Mouse (Mus musculus) ES-CJ7 (cell line): Measurements from ENCODE around the gene Stom.

Experiments
- DNase-seq: peaks from one replicate; pipeline ENCODE4 v3.0.0; 2011; ENCODE audit warnings: low read depth, low spot score

Gene Stom

GRCm38 (mm10) chr2:35273536-35273935 lies 63.2 kb downstream of the Stom start:
- no peak for DNase-seq

- DNase-seq: no peak
These were observed 63.9 kb downstream of the Stom start for GRCm38 (mm10) chr2:35272881-35273280.

DNA sequence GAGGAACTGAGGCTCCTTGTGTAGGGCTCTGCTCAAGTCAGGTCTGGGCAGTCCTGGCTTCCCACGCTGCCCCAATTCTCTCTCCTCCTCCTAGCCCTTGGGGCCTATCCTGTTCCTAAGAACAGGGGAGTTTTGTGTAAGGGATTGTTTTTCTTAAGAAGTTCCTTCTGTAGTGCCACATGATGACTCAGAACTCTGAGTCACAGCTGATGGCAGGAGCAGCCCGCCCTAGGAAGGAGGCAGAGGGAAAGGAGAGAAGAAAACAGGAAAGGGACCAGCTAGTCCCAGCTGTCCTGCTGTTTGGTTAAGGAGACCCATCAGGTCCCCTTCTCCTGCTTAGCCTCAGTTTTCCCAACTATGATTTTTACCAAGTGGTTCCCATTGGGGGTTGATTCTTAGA lies 65.0 kb downstream of the Stom start:
- DNase-seq: no peak

DNA sequence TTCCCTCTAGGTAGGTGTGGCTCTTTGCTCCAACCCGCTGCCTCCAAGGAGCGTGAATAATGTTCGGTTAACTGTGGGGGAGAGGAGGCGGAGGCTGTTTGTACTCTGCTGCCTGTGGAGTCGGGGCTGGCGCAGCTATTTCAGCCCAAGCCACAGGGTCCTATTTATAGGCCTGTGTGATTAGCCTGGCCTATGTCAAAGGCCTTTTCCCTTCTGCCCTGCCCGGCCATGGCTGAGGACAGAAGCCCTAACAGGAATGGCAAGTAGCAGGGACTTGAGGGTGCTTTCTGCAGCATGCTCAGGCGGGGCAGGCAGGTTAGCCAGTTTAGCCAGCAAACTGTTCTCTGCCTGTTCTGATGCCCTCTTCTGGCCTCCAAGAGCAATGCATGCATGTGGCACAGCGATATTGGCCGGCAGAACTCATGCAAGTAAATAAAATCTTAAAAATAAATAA lies 66.2 kb downstream of the Stom start:
- DNase-seq: peak; percentile 74

GRCm38 (mm10) chr2:35269716-35270260 lies 67.0 kb downstream of the Stom start:
- DNase-seq: no peak

DNA sequence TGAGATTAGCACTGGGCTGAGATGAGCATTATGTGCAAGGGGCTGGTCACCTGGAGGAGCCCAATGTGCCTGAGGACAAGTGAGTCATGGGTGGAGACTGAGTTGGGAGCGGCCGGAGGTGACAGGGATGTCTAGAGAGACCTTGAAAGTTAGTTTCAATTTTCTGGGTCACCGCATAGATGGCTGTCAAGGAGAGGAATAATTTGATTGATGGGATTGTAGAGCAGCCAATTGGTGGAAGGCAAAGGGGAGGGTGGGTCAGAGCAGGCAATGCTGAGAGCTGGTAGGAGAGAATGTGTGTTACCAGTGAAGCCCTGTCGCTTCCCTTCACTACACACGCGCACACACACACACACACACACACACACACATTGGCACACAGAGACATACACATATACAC lies 67.6 kb downstream of the Stom start:
- no peak for DNase-seq

- no peak for DNase-seq
These were observed 68.8 kb downstream of the Stom start for GRCm38 (mm10) chr2:35267876-35268566.

DNA sequence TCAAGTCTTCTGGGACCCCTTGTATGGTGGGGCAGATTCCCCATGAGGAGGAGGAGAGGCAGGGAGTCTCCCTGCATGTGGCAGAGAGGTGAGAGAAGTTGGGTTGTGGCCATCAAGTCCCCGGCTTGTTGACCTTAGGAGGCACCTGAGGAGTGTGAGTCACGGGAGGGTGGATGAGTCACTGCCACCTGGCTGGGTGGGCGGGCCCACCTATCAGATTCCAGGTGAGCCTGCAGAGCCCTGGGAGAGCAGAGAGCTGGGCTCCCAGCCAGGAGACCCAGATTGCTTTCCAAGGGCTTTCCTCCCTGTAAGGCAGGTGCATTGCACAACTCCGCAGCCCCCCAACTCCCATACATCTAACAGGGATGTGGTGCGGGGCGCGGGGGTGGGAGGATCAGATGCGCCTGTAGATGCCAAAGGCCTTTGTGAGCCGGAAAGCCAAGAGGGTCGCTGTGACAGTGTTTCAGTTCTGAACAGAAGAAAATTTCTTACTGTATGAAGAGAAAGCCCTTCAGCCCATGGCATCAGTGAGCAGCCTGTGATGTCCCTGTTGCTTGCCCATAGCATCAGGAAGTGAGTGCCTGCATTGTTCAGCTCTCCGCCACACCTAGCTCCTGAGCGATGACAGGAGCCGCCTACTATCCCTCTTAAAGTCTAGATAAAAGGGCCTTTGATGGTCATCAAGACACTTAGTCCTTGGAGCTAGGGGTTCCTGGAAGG lies 69.5 kb downstream of the Stom start:
- DNase-seq: no peak

GRCm38 (mm10) chr2:35266251-35266905 lies 70.4 kb downstream of the Stom start:
- no peak for DNase-seq

GRCm38 (mm10) chr2:35265775-35266174 lies 71.0 kb downstream of the Stom start:
- no peak for DNase-seq

DNA sequence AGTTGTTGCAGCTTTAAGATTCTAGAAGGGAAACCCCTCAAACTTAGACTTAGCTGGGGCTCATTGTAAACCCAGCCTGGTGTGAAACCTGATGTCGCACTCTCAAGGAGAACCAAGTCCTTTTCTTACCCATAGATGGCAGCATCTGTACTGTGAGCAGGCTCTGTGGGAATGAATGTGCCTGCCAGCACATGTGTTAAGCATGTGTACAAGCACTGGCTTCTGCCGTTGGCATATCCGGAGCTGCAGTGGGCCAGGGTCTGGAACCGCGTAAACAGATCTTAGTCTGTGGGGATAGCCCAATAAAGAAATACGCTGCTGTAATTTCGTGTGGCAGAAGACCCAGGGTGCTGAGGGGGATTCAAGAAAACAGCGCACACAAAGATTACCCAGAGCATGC lies 71.5 kb downstream of the Stom start:
- peak; percentile 73 for DNase-seq

- no peak for DNase-seq
These were observed 72.7 kb downstream of the Stom start for GRCm38 (mm10) chr2:35264095-35264494.
